Mouse (Mus musculus) midbrain, embryonic 12.5 days (tissue): ENCODE results near the gene Krtap4-16. TPM values are rescaled to one million over a fixed set of nuclear protein-coding genes. Genes with fewer than 3 reads are reported as not detected.

Source experiments
- polyA plus RNA-seq: library from polyadenylated mRNA; unstranded; fragments of >200 nt; fragmentation: Nextera tagmentation; extraction: Ambion mirVana; gene quantifications from 2 replicates; pipeline ENCODE4 v1.2.1, GENCODE M21; 2016

The Krtap4-16 gene
- polyA plus RNA-seq, 1 experiment from 2014 or later = not detected

Other genes starting within 250 kb of the Krtap4-16 start
- gene Gm11938, start 248.3 kb downstream of the Krtap4-16 start, polyA plus RNA-seq = not detected in 2 replicates
- gene Gm11937, start 241.4 kb downstream of the Krtap4-16 start, polyA plus RNA-seq = not detected in 2 replicates
- gene Krtap2-4, start 236.8 kb downstream of the Krtap4-16 start, polyA plus RNA-seq = not detected in 2 replicates
- gene Gm11562, start 231.2 kb downstream of the Krtap4-16 start, polyA plus RNA-seq = not detected in 2 replicates
- not detected in 2 replicates for gene Krtap4-1, start 223.4 kb downstream of the Krtap4-16 start, polyA plus RNA-seq
- not detected in 2 replicates for gene Krtap4-2, start 216.5 kb downstream of the Krtap4-16 start, polyA plus RNA-seq
- not detected in 2 replicates for gene Krtap4-7, start 207.5 kb downstream of the Krtap4-16 start, polyA plus RNA-seq
- gene Gm11555, start 201.4 kb downstream of the Krtap4-16 start, polyA plus RNA-seq = not detected in 2 replicates
- not detected in 2 replicates for gene Gm11563, start 192.6 kb downstream of the Krtap4-16 start, polyA plus RNA-seq
- not detected in 2 replicates for gene Krtap4-6, start 185.6 kb downstream of the Krtap4-16 start, polyA plus RNA-seq
- gene Gm14190, start 160.9 kb downstream of the Krtap4-16 start, polyA plus RNA-seq = not detected in 2 replicates
- gene Gm14180, start 117.3 kb downstream of the Krtap4-16 start, polyA plus RNA-seq = not detected in 2 replicates
- not detected in 2 replicates for gene Gm11595, start 78.7 kb downstream of the Krtap4-16 start, polyA plus RNA-seq
- gene Krtap4-8, start 70.9 kb downstream of the Krtap4-16 start, polyA plus RNA-seq = not detected in 2 replicates
- not detected in 2 replicates for gene Krtap4-9, start 66.4 kb downstream of the Krtap4-16 start, polyA plus RNA-seq
- gene Gm11596, start 58.1 kb downstream of the Krtap4-16 start, polyA plus RNA-seq = not detected in 2 replicates
- not detected in 2 replicates for gene Gm11569, start 52.7 kb downstream of the Krtap4-16 start, polyA plus RNA-seq
- not detected in 2 replicates for gene Gm11554, start 47.2 kb downstream of the Krtap4-16 start, polyA plus RNA-seq
- gene Krtap4-13, start 41.7 kb downstream of the Krtap4-16 start, polyA plus RNA-seq = not detected in 2 replicates
- gene Gm11564, start 35.9 kb downstream of the Krtap4-16 start, polyA plus RNA-seq = not detected in 2 replicates
- gene 2300003K06Rik, start 13.5 kb downstream of the Krtap4-16 start, polyA plus RNA-seq = not detected in 2 replicates
- not detected in 2 replicates for gene Gm11568, start 6.3 kb upstream of the Krtap4-16 start, polyA plus RNA-seq
- gene Gm11559, start 12.9 kb upstream of the Krtap4-16 start, polyA plus RNA-seq = not detected in 2 replicates
- not detected in 2 replicates for gene Krtap9-1, start 21.8 kb upstream of the Krtap4-16 start, polyA plus RNA-seq
- not detected in 2 replicates for gene Gm11567, start 27.6 kb upstream of the Krtap4-16 start, polyA plus RNA-seq
- not detected in 2 replicates for gene Krtap31-1, start 56.3 kb upstream of the Krtap4-16 start, polyA plus RNA-seq
- not detected in 2 replicates for gene Gm11565, start 63.1 kb upstream of the Krtap4-16 start, polyA plus RNA-seq
- not detected in 2 replicates for gene Krtap31-2, start 84.7 kb upstream of the Krtap4-16 start, polyA plus RNA-seq
- not detected in 2 replicates for gene Krtap9-5, start 96.9 kb upstream of the Krtap4-16 start, polyA plus RNA-seq
- not detected in 2 replicates for gene Krtap29-1, start 127.4 kb upstream of the Krtap4-16 start, polyA plus RNA-seq
- not detected in 2 replicates for gene Krtap16-1, start 135.0 kb upstream of the Krtap4-16 start, polyA plus RNA-seq
- not detected in 2 replicates for gene Krtap17-1, start 142.4 kb upstream of the Krtap4-16 start, polyA plus RNA-seq
- not detected in 2 replicates for gene Krt33a, start 164.6 kb upstream of the Krtap4-16 start, polyA plus RNA-seq
- not detected in 2 replicates for gene Krt33b, start 178.3 kb upstream of the Krtap4-16 start, polyA plus RNA-seq
- not detected in 2 replicates for gene Krt34, start 189.9 kb upstream of the Krtap4-16 start, polyA plus RNA-seq
- gene Krt31, start 198.9 kb upstream of the Krtap4-16 start, polyA plus RNA-seq = not detected in 2 replicates
- not detected in 2 replicates for gene Krt32, start 236.6 kb upstream of the Krtap4-16 start, polyA plus RNA-seq
- gene Krt35, start 244.6 kb upstream of the Krtap4-16 start, polyA plus RNA-seq = not detected in 2 replicates